Comparison of ENCODE assay signal across 9 mouse cellular contexts in the genomic region with DNA sequence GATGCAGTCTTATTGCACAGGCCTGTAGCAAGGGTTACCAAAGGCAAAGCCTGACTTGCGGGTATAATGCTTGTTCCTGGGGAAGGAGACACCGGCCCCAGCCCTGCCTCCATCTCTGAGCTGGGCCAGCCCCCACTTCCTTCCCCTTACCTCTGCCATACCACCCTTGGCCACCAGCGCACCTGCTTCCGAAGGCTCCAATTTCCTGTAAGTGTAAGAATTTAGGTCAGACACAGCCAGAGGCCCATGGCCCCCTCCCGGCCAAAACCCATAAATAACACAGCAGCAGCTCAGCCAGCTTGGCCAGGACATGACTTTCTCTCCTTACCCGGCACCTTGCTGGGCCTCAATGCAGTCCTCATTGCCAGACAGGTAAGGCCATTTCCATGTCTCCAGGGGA.
DNase-seq lines count a peak whose midpoint lies in the region; ATAC-seq and TF ChIP-seq lines count a peak whose summit lies in the region.
"Had no signal": no experiment of that assay in that cellular context is flagged by ENCODE, and none has a peak within 500 bp of the region (broad histone marks: within the 10 kb centered on the region; RNA-seq: fewer than 3 reads in every experiment).

No protein-coding gene starts in this region.

- no peak for ATAC-seq in midbrain, embryonic 16.5 days

- peak; percentile 26; the same call in 1 of the 2 replicates for TF ChIP-seq CTCF in layer of hippocampus, adult 2 months (conservative IDR thresholded peaks at IDR 0.05)

- no peak overlapping the region for H3K4me3 ChIP-seq in layer of hippocampus, adult 2 months
- no peak overlapping the region for H3K4me3 ChIP-seq in midbrain, embryonic 16.5 days (ENCODE audit: low read depth, low read length)
- H3K4me3 ChIP-seq: lung, embryonic 15.5 days had no signal

- no peak overlapping the region for H3K9ac ChIP-seq in midbrain, embryonic 16.5 days (ENCODE audit: low read depth, low read length)
- H3K9ac ChIP-seq: lung, embryonic 15.5 days had no signal

- no peaks in the 10 kb centered on the region for H3K27me3 ChIP-seq in midbrain, embryonic 16.5 days (ENCODE audit: control insufficient read depth, insufficient read depth, low read depth, low read length)
- H3K27me3 ChIP-seq: lung, embryonic 15.5 days had no signal

- H3K4me2 ChIP-seq in midbrain, embryonic 16.5 days (ENCODE audit: low read length), result no peak overlapping the region
- H3K4me2 ChIP-seq: lung, embryonic 15.5 days had no signal

- H3K9me3 ChIP-seq in midbrain, embryonic 16.5 days (replicated peaks; ENCODE audit: control insufficient read depth, low read length, poor library complexity, severe bottlenecking), result no peaks in the 10 kb centered on the region
- H3K9me3 ChIP-seq: lung, embryonic 15.5 days had no signal

- 79% methylated on average over 6 of the region's 6 CpGs for WGBS in midbrain, embryonic 16.5 days

- no peaks in the 10 kb centered on the region for H3K36me3 ChIP-seq in midbrain, embryonic 16.5 days (ENCODE audit: control insufficient read depth, insufficient read depth, low read length)
- H3K36me3 ChIP-seq: lung, embryonic 15.5 days had no signal

- H3K27ac ChIP-seq in layer of hippocampus, adult 2 months, result no peak overlapping the region
- no peak overlapping the region for H3K27ac ChIP-seq in midbrain, embryonic 16.5 days (ENCODE audit: low read length)
- H3K27ac ChIP-seq: lung, embryonic 15.5 days had no signal

- DNase-seq in adrenal gland, postnatal 14 days, result peak; percentile 24
- DNase-seq in adrenal gland, postnatal 4 days (ENCODE audit: low spot score in 2 of 2), result no peak
- no peak for DNase-seq in layer of hippocampus, adult 2 months (ENCODE audit: low spot score in 2 of 2)
- DNase-seq in layer of hippocampus, postnatal 36 days, result no peak
- DNase-seq in forelimb bud, embryonic 11.5 days (ENCODE audit: low read depth, low spot score), result peak; percentile 34
- DNase-seq in thymus, postnatal 0 days (ENCODE audit: low spot score), result peak; percentile 86
- DNase-seq in MN1 (ENCODE audit: low spot score), result no peak

- H3K4me1 ChIP-seq in midbrain, embryonic 16.5 days (ENCODE audit: control insufficient read depth, insufficient read depth, low read length), result no peaks in the 10 kb centered on the region; the same call in 1 of the 2 replicates

Comparison
In these comparisons a context has a peak if more than half of its experiments do, and no peak if none do; other contexts are left out.
1. DNase-seq: peak in adrenal gland, postnatal 14 days (single experiment), forelimb bud, embryonic 11.5 days (single experiment) and thymus, postnatal 0 days (single experiment); none in adrenal gland, postnatal 4 days (0 of 2), layer of hippocampus, adult 2 months (0 of 2), layer of hippocampus, postnatal 36 days (0 of 2) and MN1 (single experiment).